Mouse (Mus musculus) right cerebral cortex, postnatal 14 days (tissue): ENCODE measurements around the gene Adora1.

Source experiments
- DNase-seq: peaks from one replicate; pipeline ENCODE4 v3.0.0; 2022

Adora1 gene

GRCm38 (mm10) chr1:134213405-134213804 lies 21.8 kb downstream of the Adora1 start:
- no peak for DNase-seq

GRCm38 (mm10) chr1:134212351-134212750 lies 22.9 kb downstream of the Adora1 start:
- no peak for DNase-seq

- no peak for DNase-seq
Observed at GRCm38 (mm10) chr1:134211631-134212030, 23.6 kb downstream of the Adora1 start.

- DNase-seq: no peak
Observed at GRCm38 (mm10) chr1:134211043-134211442, 24.2 kb downstream of the Adora1 start.

- no peak for DNase-seq
Observed at GRCm38 (mm10) chr1:134210179-134210755, 25.0 kb downstream of the Adora1 start.

GRCm38 (mm10) chr1:134206085-134206484 lies 29.1 kb downstream of the Adora1 start:
- no peak for DNase-seq

- DNase-seq: no peak
Observed at GRCm38 (mm10) chr1:134205296-134206018, 29.8 kb downstream of the Adora1 start.

- DNase-seq: peak; percentile 54
Observed at GRCm38 (mm10) chr1:134204230-134204629, 31.0 kb downstream of the Adora1 start.

- peak; percentile 67 for DNase-seq
Observed at GRCm38 (mm10) chr1:134201751-134202420, 33.3 kb downstream of the Adora1 start.

GRCm38 (mm10) chr1:134200998-134201686 lies 34.1 kb downstream of the Adora1 start:
- no peak for DNase-seq

- no peak for DNase-seq
Observed at GRCm38 (mm10) chr1:134200481-134200880, 34.8 kb downstream of the Adora1 start.

- DNase-seq: no peak
Observed at GRCm38 (mm10) chr1:134198197-134198995, 36.8 kb downstream of the Adora1 start.

- no peak for DNase-seq
Observed at GRCm38 (mm10) chr1:134197325-134197982, 37.8 kb downstream of the Adora1 start.

GRCm38 (mm10) chr1:134196386-134196785 lies 38.8 kb downstream of the Adora1 start:
- peak; percentile 76 for DNase-seq

- DNase-seq: no peak
Observed at GRCm38 (mm10) chr1:134195979-134196378, 39.3 kb downstream of the Adora1 start.

GRCm38 (mm10) chr1:134195571-134195970 lies 39.7 kb downstream of the Adora1 start:
- peak; percentile 68 for DNase-seq

- DNase-seq: no peak
Observed at GRCm38 (mm10) chr1:134195117-134195516, 40.1 kb downstream of the Adora1 start.

- DNase-seq: no peak
Observed at GRCm38 (mm10) chr1:134194298-134195022, 40.8 kb downstream of the Adora1 start.

- no peak for DNase-seq
Observed at GRCm38 (mm10) chr1:134193674-134194197, 41.5 kb downstream of the Adora1 start.

GRCm38 (mm10) chr1:134193126-134193525 lies 42.1 kb downstream of the Adora1 start, which contains the start of gene Mybph:
Gene Mybph, plus strand, starts transcription at chr1:134193448.
- no peak for DNase-seq

GRCm38 (mm10) chr1:134192024-134192423 lies 43.2 kb downstream of the Adora1 start:
- no peak for DNase-seq
